Mouse (Mus musculus): ENCODE measurements around the gene Fgfr2. TPM values are rescaled to one million over a fixed set of nuclear protein-coding genes. Genes with fewer than 3 reads are reported as not detected.

Fgfr2 gene
- polyA plus RNA-seq, 1 experiment from 2014 or later = not detected

DNA sequence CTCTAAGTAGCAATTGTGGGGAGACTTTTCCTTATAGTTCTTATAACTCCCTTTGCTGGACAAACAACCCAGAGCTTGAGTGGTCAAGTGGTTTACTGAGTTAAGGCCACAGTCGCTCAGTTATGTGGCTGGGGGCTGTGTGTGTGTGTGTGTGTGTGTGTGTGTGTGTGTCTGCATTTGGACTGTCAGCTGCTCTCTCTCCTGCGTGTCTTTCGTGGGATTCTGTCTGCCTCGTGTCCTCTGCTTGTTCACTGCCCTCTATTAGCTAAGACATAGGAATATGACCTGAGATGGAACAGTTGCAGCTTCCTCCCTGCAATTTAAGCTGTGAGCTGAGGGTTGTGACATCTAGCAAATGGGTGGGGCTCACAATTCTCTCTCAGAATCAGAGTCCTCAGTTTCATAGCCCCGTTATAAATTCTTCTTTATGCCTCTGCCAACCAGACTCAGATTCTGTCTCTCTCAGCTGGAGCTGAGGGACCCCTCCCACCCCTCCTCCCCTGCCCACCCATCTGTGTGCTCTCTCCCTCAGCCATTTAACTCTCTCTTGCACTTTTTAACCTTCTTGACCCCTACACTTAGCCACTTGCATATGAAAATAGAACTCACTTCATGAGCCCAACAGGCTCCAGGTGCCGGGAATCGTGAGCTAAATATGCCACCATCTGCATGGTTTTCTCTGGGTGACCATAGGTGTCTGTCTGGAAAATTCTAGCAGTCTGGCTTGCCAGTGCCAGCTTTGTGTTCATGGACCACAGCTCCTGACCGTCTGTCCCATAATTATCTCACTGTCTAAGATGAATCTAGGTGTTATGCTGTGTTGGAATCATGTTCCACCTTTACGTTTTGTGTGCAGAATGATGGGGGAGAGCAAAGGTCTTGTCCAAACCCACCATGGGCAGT lies 2413.5 kb downstream of the Fgfr2 start:
- 73% methylated on average over 9 of the region's 9 CpGs for WGBS (ENCODE audit: missing documents)
- no peaks in the 10 kb centered on the region for H3K36me3 ChIP-seq (ENCODE audit: inconsistent target)
- no peak overlapping the region for H3K27ac ChIP-seq
- no peak overlapping the region for H3K4me3 ChIP-seq (ENCODE audit: inconsistent target)
- no peaks in the 10 kb centered on the region for H3K79me2 ChIP-seq (ENCODE audit: inconsistent target)

GRCm38 (mm10) chr7:130708940-130709339 lies 2414.2 kb downstream of the Fgfr2 start:
- H3K27ac ChIP-seq = no peak overlapping the region

GRCm38 (mm10) chr7:130705230-130705629 lies 2417.9 kb downstream of the Fgfr2 start:
- Histone ChIP-seq H3K27ac (no peak overlapping the region), H3K36me3 (ENCODE audit: inconsistent target) (no peaks in the 10 kb centered on the region), H3K4me3 (ENCODE audit: inconsistent target) (no peak overlapping the region), H3K79me2 (ENCODE audit: inconsistent target) (no peaks in the 10 kb centered on the region)
- 92% methylated on average over 2 of the region's 2 CpGs for WGBS (ENCODE audit: missing documents)

More at GRCm38 (mm10) chr7:130708940-130709339, 2414.2 kb downstream of the Fgfr2 start:
- H3K79me2 ChIP-seq (ENCODE audit: inconsistent target) = no peaks in the 10 kb centered on the region
- H3K4me3 ChIP-seq (ENCODE audit: inconsistent target) = no peak overlapping the region
- H3K36me3 ChIP-seq (ENCODE audit: inconsistent target) = no peaks in the 10 kb centered on the region
- WGBS (ENCODE audit: missing documents) = 93% methylated on average over 9 of the region's 9 CpGs

DNA sequence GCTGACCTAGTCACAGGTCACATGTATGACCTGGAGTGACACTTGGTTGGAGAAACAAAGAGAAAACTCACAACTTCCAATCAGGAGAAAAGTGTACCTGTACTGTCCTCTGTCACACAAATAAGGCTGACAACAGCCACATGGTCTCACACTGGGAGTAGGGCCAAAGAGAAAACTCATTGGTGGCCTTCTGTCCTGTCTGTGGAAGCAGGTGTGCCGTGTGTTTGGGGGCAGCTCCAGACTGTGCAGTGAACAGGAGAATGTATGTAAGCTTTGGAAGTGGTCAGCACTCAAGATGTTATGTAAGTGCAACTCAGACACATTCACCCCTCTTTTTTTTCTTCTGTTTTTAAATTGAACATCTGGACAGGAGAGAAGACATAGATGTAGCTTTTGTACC lies 2421.8 kb downstream of the Fgfr2 start:
- WGBS (ENCODE audit: missing documents) = 83% methylated on average over 1 of the region's 1 CpGs
- H3K36me3 ChIP-seq (ENCODE audit: inconsistent target) = no peaks in the 10 kb centered on the region

DNA sequence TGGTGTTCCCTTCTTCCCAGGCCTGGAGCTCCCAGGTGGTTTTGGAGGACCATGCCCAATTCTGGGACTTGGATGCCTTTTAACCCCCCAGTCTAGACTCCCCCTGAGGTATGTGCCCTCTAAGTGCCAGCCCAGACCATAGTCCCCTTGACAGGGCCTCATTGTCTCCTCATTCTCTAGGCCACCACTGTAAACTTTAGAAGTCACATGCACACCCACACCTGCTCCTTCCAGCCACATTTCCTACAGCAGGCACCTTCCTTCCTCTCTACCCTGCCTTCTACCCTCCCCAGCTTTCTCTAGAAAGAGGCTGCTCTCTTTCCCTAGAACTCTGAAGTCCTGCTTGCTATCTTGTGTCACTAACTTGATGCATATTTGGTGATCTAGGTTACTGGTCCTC lies 2424.7 kb downstream of the Fgfr2 start:
- H3K36me3 ChIP-seq (ENCODE audit: inconsistent target) = no peaks in the 10 kb centered on the region
- no peak overlapping the region for H3K27ac ChIP-seq
- H3K4me3 ChIP-seq (ENCODE audit: inconsistent target) = no peak overlapping the region
- H3K79me2 ChIP-seq (ENCODE audit: inconsistent target) = no peaks in the 10 kb centered on the region

More for the DNA sequence above, 2421.8 kb downstream of the Fgfr2 start:
- Histone ChIP-seq H3K4me3 (ENCODE audit: inconsistent target) (no peak overlapping the region), H3K79me2 (ENCODE audit: inconsistent target) (no peaks in the 10 kb centered on the region), H3K27ac (no peak overlapping the region)

- Histone ChIP-seq H3K4me3 (ENCODE audit: inconsistent target) (no peak overlapping the region), H3K36me3 (ENCODE audit: inconsistent target) (no peaks in the 10 kb centered on the region), H3K79me2 (ENCODE audit: inconsistent target) (no peaks in the 10 kb centered on the region), H3K27ac (no peak overlapping the region)
- WGBS (ENCODE audit: missing documents) = 91% methylated on average over 16 of the region's 16 CpGs
Observed at GRCm38 (mm10) chr7:130696347-130697234, 2426.6 kb downstream of the Fgfr2 start.

- no peak overlapping the region for H3K27ac ChIP-seq
- H3K36me3 ChIP-seq (ENCODE audit: inconsistent target) = no peaks in the 10 kb centered on the region
- H3K79me2 ChIP-seq (ENCODE audit: inconsistent target) = no peaks in the 10 kb centered on the region
- WGBS (ENCODE audit: missing documents) = 82% methylated on average over 13 of the region's 13 CpGs
- no peak overlapping the region for H3K4me3 ChIP-seq (ENCODE audit: inconsistent target)
Observed at GRCm38 (mm10) chr7:130695669-130696338, 2427.3 kb downstream of the Fgfr2 start.

GRCm38 (mm10) chr7:130693800-130694193 lies 2429.4 kb downstream of the Fgfr2 start:
- H3K36me3 ChIP-seq (ENCODE audit: inconsistent target) = no peaks in the 10 kb centered on the region
- H3K79me2 ChIP-seq (ENCODE audit: inconsistent target) = no peaks in the 10 kb centered on the region
- 90% methylated on average over 10 of the region's 11 CpGs for WGBS (ENCODE audit: missing documents)
- no peak overlapping the region for H3K4me3 ChIP-seq (ENCODE audit: inconsistent target)
- H3K27ac ChIP-seq = no peak overlapping the region

- no peaks in the 10 kb centered on the region for H3K36me3 ChIP-seq (ENCODE audit: inconsistent target)
- 61% methylated on average over 18 of the region's 19 CpGs for WGBS (ENCODE audit: missing documents)
- no peak overlapping the region for H3K4me3 ChIP-seq (ENCODE audit: inconsistent target)
- no peaks in the 10 kb centered on the region for H3K79me2 ChIP-seq (ENCODE audit: inconsistent target)
- H3K27ac ChIP-seq = no peak overlapping the region
Observed at GRCm38 (mm10) chr7:130692943-130693799, 2430.0 kb downstream of the Fgfr2 start.

DNA sequence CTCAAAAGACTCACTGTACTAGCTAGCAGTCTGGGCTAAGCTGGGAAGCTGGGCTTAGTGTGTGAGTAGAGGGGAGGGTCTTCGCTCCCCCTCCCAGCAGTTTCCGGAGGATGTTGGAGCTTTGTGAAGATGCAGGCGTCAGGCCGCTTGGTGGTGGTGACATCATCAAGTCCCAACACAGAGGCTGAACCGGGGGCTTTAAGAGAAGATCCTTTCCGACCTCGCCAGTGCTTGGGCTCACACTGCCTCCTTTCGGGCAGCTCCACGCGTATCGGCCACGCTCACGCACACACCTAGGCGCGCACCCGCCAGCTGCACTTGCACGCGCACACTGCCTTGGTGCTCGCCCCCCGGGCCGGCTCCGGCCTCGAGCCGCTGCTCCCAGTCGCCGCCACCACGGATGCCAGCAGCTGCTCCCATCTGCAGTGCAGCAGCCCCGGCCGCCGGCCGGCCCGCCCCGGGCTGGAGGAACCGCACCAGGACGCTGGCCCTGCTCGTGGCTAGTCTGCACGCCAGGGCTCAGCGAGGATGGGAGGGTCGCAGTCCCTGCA lies 2430.7 kb downstream of the Fgfr2 start:
- H3K27ac ChIP-seq = no peak overlapping the region
- no peaks in the 10 kb centered on the region for H3K36me3 ChIP-seq (ENCODE audit: inconsistent target)
- H3K4me3 ChIP-seq (ENCODE audit: inconsistent target) = no peak overlapping the region
- 7% methylated on average over 39 of the region's 39 CpGs for WGBS (ENCODE audit: missing documents)
- no peaks in the 10 kb centered on the region for H3K79me2 ChIP-seq (ENCODE audit: inconsistent target)

DNA sequence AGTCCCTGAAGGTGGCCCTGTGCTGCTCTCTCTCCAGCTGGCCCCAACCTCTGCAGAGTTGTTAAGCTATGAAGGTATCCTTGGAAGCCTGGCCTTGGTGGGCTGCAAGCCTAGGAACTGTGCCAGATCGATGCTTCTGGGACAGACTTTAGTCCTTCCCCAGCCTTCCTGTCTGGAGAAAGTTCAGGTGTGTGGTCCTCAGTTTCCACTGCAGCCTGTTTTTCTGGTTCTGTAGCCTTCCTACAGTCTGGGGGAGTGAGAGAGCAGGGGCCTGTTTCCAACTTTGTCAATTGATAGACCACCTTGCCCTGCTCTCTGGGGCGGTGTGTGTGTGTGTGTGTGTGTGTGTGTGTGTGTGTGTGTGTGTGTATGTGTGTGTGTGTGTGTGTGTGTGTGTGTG lies 2431.2 kb downstream of the Fgfr2 start:
- WGBS (ENCODE audit: missing documents) = 67% methylated on average over 1 of the region's 2 CpGs
- Histone ChIP-seq H3K27ac (no peak overlapping the region), H3K36me3 (ENCODE audit: inconsistent target) (no peaks in the 10 kb centered on the region), H3K4me3 (ENCODE audit: inconsistent target) (no peak overlapping the region), H3K79me2 (ENCODE audit: inconsistent target) (no peaks in the 10 kb centered on the region)

DNA sequence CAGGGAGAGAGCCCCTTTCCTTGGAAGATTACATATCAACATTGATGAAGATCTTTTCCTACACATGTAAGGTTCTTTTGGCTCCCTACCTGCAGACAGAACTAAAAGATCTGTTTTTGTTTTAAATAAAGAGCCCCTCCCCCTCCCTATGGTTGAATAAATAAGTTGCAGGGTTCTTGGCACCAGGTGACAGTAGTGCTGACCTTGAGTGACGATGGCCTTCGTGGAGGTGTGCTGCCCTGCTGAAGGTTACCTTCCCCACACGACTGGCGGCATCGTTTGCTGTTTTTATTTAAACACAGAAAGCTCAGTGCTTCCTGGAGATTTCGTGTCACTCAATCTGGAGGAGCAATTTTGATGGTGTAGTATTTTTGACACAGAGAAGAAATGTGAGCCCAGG lies 2432.3 kb downstream of the Fgfr2 start:
- Histone ChIP-seq H3K79me2 (ENCODE audit: inconsistent target) (no peaks in the 10 kb centered on the region), H3K27ac (no peak overlapping the region), H3K4me3 (ENCODE audit: inconsistent target) (no peak overlapping the region), H3K36me3 (ENCODE audit: inconsistent target) (no peaks in the 10 kb centered on the region)
- WGBS (ENCODE audit: missing documents) = 96% methylated on average over 6 of the region's 6 CpGs

DNA sequence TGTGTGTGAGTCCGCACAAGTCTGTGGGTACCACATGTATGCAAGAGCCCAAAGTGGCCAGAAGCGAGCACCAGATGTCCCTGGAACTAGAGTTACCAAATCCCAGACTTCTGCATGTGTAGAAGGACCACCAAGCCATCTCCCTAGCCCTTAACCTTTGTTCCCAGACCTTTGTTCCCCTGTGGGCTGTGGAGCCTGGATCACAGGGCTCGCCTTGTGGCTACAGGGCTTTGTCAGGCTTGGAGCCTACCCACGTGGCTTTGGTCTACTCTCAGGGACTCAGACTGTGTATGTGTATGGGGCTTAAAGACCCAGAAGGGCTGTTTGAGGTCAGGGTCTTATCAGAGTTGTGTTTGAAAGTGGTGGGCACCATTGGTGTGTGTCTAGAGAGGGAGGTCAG lies 2434.5 kb downstream of the Fgfr2 start:
- H3K27ac ChIP-seq = no peak overlapping the region
- no peaks in the 10 kb centered on the region for H3K79me2 ChIP-seq (ENCODE audit: inconsistent target)
- no peaks in the 10 kb centered on the region for H3K36me3 ChIP-seq (ENCODE audit: inconsistent target)
- WGBS (ENCODE audit: missing documents) = 93% methylated on average over 4 of the region's 4 CpGs
- no peak overlapping the region for H3K4me3 ChIP-seq (ENCODE audit: inconsistent target)

Measured in macrophage (primary cell).